Mouse (Mus musculus): ENCODE data around the gene Zdhhc9. TPM values are rescaled to one million over a fixed set of nuclear protein-coding genes. Genes with fewer than 3 reads are reported as not detected.

The Zdhhc9 gene
- polyA plus RNA-seq, 1 experiment from 2014 or later: 6.6 TPM

DNA sequence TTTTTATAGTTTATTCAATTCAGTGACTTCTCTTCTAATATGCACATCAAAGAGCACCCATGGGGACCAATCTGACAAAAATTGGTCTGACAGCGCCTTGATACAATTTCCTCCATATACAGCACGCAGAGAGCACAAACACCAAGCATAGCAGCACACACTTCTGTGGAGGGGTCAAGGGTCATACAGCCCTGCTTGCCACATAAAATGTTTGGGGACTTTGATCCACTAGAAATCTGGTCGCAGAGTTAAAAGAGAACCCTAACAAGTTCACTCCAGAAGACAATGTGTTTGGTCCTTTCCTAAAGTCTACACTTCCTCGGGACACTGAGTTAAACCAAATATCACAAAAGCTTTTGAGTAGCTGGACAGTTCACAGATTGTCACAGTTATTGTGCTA is 5.7 kb downstream of the Zdhhc9 start:
- no peaks in the 10 kb centered on the region for H3K27me3 ChIP-seq
- no peaks in the 10 kb centered on the region for H3K9me3 ChIP-seq
- no peaks in the 10 kb centered on the region for H3K36me3 ChIP-seq (replicated peaks)
- H3K4me3 ChIP-seq (replicated peaks): no peak overlapping the region
- no peak overlapping the region for H3K27ac ChIP-seq
- no peak for ATAC-seq (ENCODE audit: low FRiP score)
- H3K9ac ChIP-seq: no peak overlapping the region
- H3K4me1 ChIP-seq: peaks cover 11% of the 10 kb centered on the region
- no peak overlapping the region for H3K4me2 ChIP-seq
- WGBS: 79% methylated on average over 4 of the region's 4 CpGs

DNA sequence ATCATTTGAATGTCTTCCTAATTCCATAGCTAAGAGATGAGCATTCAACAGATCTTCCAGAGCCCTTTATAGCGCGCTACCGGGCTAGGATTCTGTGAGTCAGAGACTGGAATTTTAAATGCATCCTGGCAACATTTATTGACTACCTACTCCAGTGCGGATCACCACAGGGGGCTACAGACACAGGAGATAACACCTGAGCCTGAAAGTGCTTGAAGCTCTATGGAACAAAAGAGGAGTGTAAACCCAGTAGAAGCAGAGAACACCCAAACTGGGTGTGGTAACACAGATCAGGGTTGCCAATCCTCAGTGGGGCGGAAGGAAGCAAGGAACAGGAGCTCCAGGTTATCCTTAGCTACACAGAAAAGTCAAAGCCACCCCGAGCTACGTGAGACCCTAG is 6.2 kb downstream of the Zdhhc9 start:
- H3K4me2 ChIP-seq: no peak overlapping the region

DNA sequence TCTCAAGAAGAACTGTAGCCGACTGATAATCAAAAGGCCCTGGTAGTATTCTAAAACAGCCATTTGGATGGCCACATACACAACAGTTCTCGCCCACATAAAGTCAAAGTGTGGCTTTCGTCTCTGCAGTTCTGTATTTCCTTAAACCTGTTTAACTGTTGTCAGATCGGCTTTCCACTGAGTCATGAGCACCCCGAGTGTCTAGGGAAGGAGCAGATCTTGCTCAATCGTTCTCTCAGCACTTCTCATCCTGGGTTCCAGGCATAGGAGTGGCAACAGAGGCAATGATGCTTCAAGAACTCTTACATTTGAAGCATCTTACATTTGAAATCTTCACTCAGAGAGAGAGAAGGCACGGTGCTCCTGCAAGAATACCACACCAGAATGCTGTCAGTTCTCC is 6.7 kb downstream of the Zdhhc9 start:
- 89% methylated on average over 7 of the region's 7 CpGs for WGBS
- ATAC-seq (ENCODE audit: low FRiP score): no peak
- H3K4me2 ChIP-seq: no peak overlapping the region
- H3K36me3 ChIP-seq (replicated peaks): peaks cover 4% of the 10 kb centered on the region; the same call in 1 of the 2 replicates
- H3K4me1 ChIP-seq: peaks cover 4% of the 10 kb centered on the region
- H3K9me3 ChIP-seq: no peaks in the 10 kb centered on the region
- H3K9ac ChIP-seq: no peak overlapping the region
- no peaks in the 10 kb centered on the region for H3K27me3 ChIP-seq
- H3K4me3 ChIP-seq (replicated peaks): no peak overlapping the region
- no peak overlapping the region for H3K27ac ChIP-seq

More for the DNA sequence above, 6.2 kb downstream of the Zdhhc9 start:
- Histone ChIP-seq H3K27ac (no peak overlapping the region), H3K9me3 (no peaks in the 10 kb centered on the region), H3K36me3 (replicated peaks) (peaks cover 4% of the 10 kb centered on the region; the same call in 1 of the 2 replicates), H3K4me3 (replicated peaks) (no peak overlapping the region), H3K27me3 (no peaks in the 10 kb centered on the region), H3K4me1 (peaks cover 7% of the 10 kb centered on the region), H3K9ac (no peak overlapping the region)
- ATAC-seq (ENCODE audit: low FRiP score): no peak
- 87% methylated on average over 7 of the region's 7 CpGs for WGBS

DNA sequence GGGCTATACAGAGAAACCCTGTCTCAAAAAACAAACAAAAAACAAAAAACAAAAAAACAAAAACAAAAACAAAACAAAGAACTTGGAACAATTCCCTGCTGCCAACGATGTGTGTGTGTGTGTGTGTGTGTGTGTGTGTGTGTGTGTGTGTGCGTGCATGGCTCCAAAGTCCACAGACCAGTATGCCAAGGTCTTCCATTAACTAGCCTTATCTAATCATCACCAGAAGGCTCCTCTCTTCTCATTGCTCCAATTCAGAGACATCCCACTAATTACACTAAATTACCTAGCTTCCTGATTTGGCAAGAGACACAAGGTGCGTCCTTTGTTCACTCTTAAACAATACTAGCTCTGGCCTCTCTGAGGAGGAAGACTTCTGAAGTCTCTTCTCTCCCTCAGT is 8.0 kb downstream of the Zdhhc9 start:
- no peak overlapping the region for H3K9ac ChIP-seq
- 90% methylated on average over 2 of the region's 3 CpGs for WGBS
- no peaks in the 10 kb centered on the region for H3K27me3 ChIP-seq
- H3K36me3 ChIP-seq (replicated peaks): peaks cover 4% of the 10 kb centered on the region; the same call in 1 of the 2 replicates
- ATAC-seq (ENCODE audit: low FRiP score): no peak
- H3K4me2 ChIP-seq: no peak overlapping the region
- peaks cover 4% of the 10 kb centered on the region for H3K4me1 ChIP-seq
- H3K9me3 ChIP-seq: no peaks in the 10 kb centered on the region
- H3K27ac ChIP-seq: no peak overlapping the region
- no peak overlapping the region for H3K4me3 ChIP-seq (replicated peaks)

DNA sequence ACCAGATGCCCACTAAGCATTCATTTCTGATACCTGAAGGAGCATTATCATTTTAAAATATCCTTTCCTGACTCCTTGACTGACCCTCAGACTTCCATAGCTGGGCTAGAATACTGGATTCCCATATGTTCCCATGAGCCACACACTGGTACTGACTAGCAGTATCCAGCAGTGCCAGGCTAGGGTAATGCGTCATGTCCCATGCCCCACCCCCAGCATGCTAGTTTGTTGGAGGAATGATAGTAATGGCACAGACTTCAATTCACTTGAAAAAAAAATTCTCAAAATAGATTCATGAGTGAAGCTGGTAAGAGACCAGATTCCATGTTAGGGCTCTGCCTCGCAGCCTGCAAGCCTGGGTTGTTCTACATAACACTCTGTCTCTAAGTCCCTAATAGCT is 9.7 kb downstream of the Zdhhc9 start:
- 96% methylated on average over 2 of the region's 2 CpGs for WGBS
- no peak for ATAC-seq (ENCODE audit: low FRiP score)
- no peaks in the 10 kb centered on the region for H3K4me1 ChIP-seq
- H3K9ac ChIP-seq: no peak overlapping the region
- H3K36me3 ChIP-seq (replicated peaks): peaks cover 4% of the 10 kb centered on the region; the same call in 1 of the 2 replicates
- H3K4me3 ChIP-seq (replicated peaks): no peak overlapping the region
- no peaks in the 10 kb centered on the region for H3K27me3 ChIP-seq
- no peak overlapping the region for H3K27ac ChIP-seq
- no peak overlapping the region for H3K4me2 ChIP-seq
- H3K9me3 ChIP-seq: no peaks in the 10 kb centered on the region

DNA sequence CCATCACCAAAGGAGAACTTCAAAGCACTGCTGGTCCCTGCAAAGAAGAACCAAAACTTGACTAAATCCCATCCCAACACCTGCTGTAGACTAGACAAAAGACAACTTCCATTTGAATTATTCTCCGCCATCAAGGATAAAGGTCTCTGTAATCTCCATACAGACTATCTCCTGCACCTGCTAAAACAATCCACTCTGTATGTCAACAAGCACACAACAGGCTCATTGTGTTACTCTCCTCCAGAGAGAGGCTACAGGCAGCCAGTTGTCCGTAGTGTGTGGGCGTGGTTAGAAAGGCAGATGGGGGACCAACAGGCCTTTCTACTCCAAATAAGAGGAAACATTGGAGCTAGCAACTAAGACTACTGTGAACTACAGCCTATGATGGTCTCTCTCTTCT is 10.8 kb downstream of the Zdhhc9 start:
- Histone ChIP-seq H3K27ac (no peak overlapping the region), H3K9ac (no peak overlapping the region), H3K4me2 (no peak overlapping the region), H3K4me3 (replicated peaks) (no peak overlapping the region), H3K36me3 (replicated peaks) (peaks cover 4% of the 10 kb centered on the region; the same call in 1 of the 2 replicates), H3K9me3 (no peaks in the 10 kb centered on the region), H3K27me3 (no peaks in the 10 kb centered on the region), H3K4me1 (no peaks in the 10 kb centered on the region)
- ATAC-seq (ENCODE audit: low FRiP score): no peak
- 76% methylated on average over 3 of the region's 3 CpGs for WGBS

DNA sequence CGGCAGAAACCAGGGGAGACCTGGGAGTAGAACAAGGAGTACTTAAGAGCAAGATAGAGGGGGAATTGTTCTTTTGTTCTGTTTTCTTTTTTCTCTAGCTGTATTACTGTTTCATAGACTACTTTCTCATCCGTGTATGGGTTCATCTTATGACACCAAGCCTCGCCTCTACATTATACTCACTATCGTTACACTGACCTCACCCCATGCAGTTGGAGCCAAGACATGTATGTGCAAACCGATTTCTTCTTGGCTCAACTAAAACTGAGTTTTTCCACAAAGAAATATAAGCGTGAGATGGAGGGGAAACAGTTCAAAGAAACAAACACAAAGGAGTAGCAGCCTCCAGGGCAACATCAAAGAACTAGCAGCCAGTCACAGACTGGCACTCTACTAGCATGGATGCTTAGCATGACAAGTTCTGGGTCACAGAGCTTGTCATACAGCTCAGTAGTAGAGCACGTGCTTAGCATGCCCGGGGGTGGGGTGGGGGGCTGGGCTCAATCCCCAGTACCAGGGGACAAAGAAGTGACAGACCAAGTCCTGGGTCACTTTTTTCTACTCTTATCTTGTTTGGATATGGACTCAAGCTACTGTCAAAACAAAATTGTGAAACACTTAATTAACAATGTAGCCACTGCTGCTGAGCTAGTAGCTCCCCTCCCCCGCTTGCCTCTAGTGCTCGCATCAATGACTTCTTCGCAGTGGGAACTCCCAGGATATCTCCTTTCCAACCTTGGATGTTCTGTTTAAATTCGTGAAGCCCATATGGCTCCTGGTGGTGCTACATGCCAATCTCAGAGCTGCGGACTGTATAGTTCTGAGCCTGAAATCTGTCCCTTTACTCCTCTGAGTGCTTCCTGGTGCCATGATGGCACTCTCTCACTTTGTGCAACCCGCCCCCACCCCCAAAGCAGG is 15.2 kb downstream of the Zdhhc9 start:
- Histone ChIP-seq H3K9ac (no peak overlapping the region), H3K4me2 (no peak overlapping the region), H3K4me3 (replicated peaks) (no peak overlapping the region), H3K4me1 (no peaks in the 10 kb centered on the region), H3K9me3 (no peaks in the 10 kb centered on the region), H3K36me3 (replicated peaks) (peaks cover 17% of the 10 kb centered on the region), H3K27me3 (no peaks in the 10 kb centered on the region), H3K27ac (no peak overlapping the region)
- ATAC-seq (ENCODE audit: low FRiP score): peak; percentile 83
- 60% methylated on average over 14 of the region's 14 CpGs for WGBS

DNA sequence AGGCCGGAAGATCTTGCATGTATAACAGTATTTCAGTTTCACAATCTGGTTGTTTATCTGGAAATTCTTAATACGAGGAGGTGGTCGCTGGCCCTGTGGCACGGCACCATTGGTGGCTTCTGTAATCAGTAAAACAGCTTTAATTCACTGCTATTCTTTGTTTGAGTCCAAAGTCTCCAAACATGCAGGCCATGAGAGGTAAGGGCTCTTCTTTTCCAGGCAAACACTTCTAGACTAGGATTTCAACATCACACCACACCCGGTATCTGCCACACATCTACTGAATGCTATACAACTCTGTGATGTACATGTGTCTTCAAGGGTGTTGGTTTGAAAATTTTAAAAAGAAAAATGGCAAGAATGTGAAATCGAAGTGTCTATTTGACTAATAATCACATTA is 17.4 kb downstream of the Zdhhc9 start:
- no peak for ATAC-seq (ENCODE audit: low FRiP score)
- no peak overlapping the region for H3K9ac ChIP-seq
- no peak overlapping the region for H3K27ac ChIP-seq
- H3K27me3 ChIP-seq: no peaks in the 10 kb centered on the region
- H3K9me3 ChIP-seq: no peaks in the 10 kb centered on the region
- H3K4me1 ChIP-seq: no peaks in the 10 kb centered on the region
- WGBS: 91% methylated on average over 6 of the region's 6 CpGs
- no peak overlapping the region for H3K4me2 ChIP-seq
- no peak overlapping the region for H3K4me3 ChIP-seq (replicated peaks)
- H3K36me3 ChIP-seq (replicated peaks): peaks cover 13% of the 10 kb centered on the region

DNA sequence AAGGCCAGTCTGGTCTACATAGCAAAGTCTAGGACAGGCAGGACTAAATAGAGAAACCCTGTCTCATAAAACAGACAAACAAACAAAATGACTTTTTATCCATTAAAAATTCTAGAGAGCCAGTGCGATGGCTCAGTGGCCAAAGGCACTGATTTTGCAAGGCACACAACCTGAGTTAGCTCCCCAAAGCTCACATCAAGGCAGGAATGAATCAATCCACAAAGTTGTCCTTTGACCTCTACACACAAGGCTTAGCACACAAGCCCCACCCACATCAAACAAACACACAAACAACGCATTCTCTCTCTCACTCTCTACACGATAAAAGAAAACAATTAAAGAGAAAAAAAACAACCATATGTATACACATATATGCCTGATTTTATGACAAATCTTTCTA is 24.0 kb downstream of the Zdhhc9 start:
- Histone ChIP-seq H3K27ac (no peak overlapping the region), H3K27me3 (no peaks in the 10 kb centered on the region), H3K4me3 (replicated peaks) (no peak overlapping the region), H3K9ac (no peak overlapping the region), H3K36me3 (replicated peaks) (peaks cover 5% of the 10 kb centered on the region), H3K4me1 (no peaks in the 10 kb centered on the region), H3K9me3 (no peaks in the 10 kb centered on the region), H3K4me2 (no peak overlapping the region)
- WGBS: 83% methylated on average over 3 of the region's 3 CpGs
- no peak for ATAC-seq (ENCODE audit: low FRiP score)

DNA sequence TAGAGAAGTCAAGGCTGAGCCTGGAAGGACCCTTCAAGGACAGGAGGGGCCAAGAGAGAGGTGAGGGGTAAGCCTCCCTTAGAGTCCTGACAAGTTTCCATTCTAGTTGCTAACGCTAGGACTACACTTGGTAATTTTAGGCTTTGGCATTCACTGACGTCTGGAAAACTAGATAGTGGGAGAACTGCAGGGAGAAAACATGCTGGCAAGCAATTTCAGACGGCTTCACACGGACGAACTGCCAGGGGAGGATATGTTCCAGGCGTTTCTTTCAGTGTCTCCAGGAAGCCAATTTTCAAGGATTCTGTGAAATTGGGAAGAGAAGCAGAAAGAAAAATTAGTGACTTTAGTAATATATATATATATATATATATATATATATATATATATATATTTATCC is 26.8 kb downstream of the Zdhhc9 start:
- H3K4me3 ChIP-seq (replicated peaks): no peak overlapping the region
- H3K27me3 ChIP-seq: no peaks in the 10 kb centered on the region
- H3K4me2 ChIP-seq: no peak overlapping the region
- H3K9me3 ChIP-seq: no peaks in the 10 kb centered on the region
- no peaks in the 10 kb centered on the region; the same call in none of the 2 replicates for H3K36me3 ChIP-seq (replicated peaks)
- H3K4me1 ChIP-seq: no peaks in the 10 kb centered on the region
- no peak overlapping the region for H3K27ac ChIP-seq
- no peak for ATAC-seq (ENCODE audit: low FRiP score)
- 93% methylated on average over 6 of the region's 6 CpGs for WGBS
- no peak overlapping the region for H3K9ac ChIP-seq

DNA sequence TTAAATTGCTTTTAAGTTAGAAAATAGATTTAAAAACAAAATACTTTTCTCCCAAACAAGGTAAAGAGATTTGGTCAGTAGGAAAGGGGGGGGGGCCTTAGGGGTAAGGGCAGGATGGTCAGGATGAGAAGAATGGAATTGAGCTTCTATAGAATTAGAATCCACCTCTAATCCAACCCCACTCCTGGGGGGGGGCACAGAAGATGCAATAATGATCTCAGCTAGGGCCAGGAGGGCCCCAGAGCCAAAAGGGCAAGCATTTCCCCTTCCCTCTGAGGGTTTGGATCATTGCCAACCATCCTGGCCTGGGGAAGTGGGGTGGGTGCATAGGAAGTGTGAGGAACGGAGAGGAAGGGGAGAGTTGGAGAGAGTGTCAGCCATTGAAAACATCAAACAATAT is 38.3 kb downstream of the Zdhhc9 start:
- Histone ChIP-seq H3K4me3 (replicated peaks) (no peak overlapping the region), H3K27me3 (no peaks in the 10 kb centered on the region), H3K9me3 (no peaks in the 10 kb centered on the region), H3K4me2 (no peak overlapping the region), H3K9ac (no peak overlapping the region), H3K4me1 (0 out of 2 replicates have a peak, but pooled peaks cover 2% of the 10 kb centered on the region), H3K36me3 (replicated peaks) (peaks cover 6% of the 10 kb centered on the region), H3K27ac (peak overlapping the region; percentile 36; the same call in 1 of the 2 replicates)
- peak; percentile 85 for ATAC-seq (ENCODE audit: low FRiP score)
- WGBS: 44% methylated on average over 1 of the region's 1 CpGs

DNA sequence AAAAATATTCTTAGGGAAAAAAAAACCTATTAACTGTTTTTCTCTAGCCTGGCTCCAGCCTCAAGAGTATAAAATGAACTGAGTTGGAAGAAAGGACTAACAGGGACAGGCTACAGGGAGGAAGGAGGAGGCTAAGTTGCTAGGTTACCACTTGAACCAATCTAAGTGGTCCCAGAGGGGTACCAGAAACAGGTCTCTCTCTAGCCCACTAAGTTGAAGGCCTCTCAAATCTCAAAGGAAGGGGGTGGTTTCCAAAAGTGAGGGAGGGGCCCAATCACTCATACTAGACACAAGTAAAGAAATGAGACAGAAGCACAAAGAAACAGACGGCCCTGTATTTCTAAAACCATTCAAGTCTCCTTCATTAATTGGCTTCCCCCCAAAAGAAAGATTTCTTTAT is 38.8 kb downstream of the Zdhhc9 start:
- Histone ChIP-seq H3K27me3 (no peaks in the 10 kb centered on the region), H3K36me3 (replicated peaks) (peaks cover 1% of the 10 kb centered on the region), H3K4me2 (no peak overlapping the region), H3K4me1 (0 out of 2 replicates have a peak, but pooled peaks cover 2% of the 10 kb centered on the region), H3K9ac (no peak overlapping the region), H3K27ac (peak overlapping the region; percentile 50; the same call in 1 of the 2 replicates), H3K4me3 (replicated peaks) (no peak overlapping the region), H3K9me3 (no peaks in the 10 kb centered on the region)
- WGBS: 36% methylated on average over 1 of the region's 1 CpGs
- peak; percentile 95 for ATAC-seq (ENCODE audit: low FRiP score)

All from forebrain, embryonic 12.5 days (tissue).